Mouse (Mus musculus): ENCODE results near the gene Gm20388.

Gene Gm20388

GRCm38 (mm10) chr8:122883671-122884070, 2973.0 kb downstream of the Gm20388 start:
- no peak for DNase-seq (ENCODE audit: low spot score in 2 of 2)

DNA sequence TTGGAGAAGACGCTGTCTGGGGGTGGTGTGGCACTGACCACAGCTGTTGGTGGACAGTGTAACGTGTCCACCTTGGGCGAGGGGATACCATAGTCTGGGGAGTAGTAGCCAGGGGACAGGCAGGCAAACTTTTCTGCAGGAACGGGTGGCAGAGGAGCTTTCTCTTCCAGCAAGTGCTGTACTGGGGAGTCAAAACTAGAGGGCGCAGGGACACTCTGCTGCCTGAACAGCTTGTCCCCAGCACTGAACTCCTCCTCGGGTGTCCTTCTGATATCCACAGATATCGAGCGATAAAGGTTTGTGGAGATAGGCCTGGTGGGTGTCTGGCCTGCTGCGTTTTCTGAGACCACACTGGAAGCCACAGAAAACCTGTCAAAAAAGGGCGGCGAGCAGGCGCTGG, 2980.8 kb downstream of the Gm20388 start:
- DNase-seq (ENCODE audit: low spot score in 2 of 2) = no peak

- DNase-seq (ENCODE audit: low spot score in 2 of 2) = no peak
Observed at GRCm38 (mm10) chr8:122893451-122893850, 2982.8 kb downstream of the Gm20388 start.

GRCm38 (mm10) chr8:122896317-122896716, 2985.7 kb downstream of the Gm20388 start:
- no peak for DNase-seq (ENCODE audit: low spot score in 2 of 2)

GRCm38 (mm10) chr8:122897200-122897599, 2986.6 kb downstream of the Gm20388 start:
- no peak for DNase-seq (ENCODE audit: low spot score in 2 of 2)

GRCm38 (mm10) chr8:122898018-122898417, 2987.4 kb downstream of the Gm20388 start:
- no peak for DNase-seq (ENCODE audit: low spot score in 2 of 2)

GRCm38 (mm10) chr8:122898473-122898872, 2987.8 kb downstream of the Gm20388 start:
- no peak for DNase-seq (ENCODE audit: low spot score in 2 of 2)

GRCm38 (mm10) chr8:122899085-122899484, 2988.4 kb downstream of the Gm20388 start:
- no peak for DNase-seq (ENCODE audit: low spot score in 2 of 2)

GRCm38 (mm10) chr8:122901476-122901875, 2990.8 kb downstream of the Gm20388 start:
- DNase-seq (ENCODE audit: low spot score in 2 of 2) = no peak

- DNase-seq (ENCODE audit: low spot score in 2 of 2) = no peak
Observed at GRCm38 (mm10) chr8:122901892-122902515, 2991.4 kb downstream of the Gm20388 start.

DNA sequence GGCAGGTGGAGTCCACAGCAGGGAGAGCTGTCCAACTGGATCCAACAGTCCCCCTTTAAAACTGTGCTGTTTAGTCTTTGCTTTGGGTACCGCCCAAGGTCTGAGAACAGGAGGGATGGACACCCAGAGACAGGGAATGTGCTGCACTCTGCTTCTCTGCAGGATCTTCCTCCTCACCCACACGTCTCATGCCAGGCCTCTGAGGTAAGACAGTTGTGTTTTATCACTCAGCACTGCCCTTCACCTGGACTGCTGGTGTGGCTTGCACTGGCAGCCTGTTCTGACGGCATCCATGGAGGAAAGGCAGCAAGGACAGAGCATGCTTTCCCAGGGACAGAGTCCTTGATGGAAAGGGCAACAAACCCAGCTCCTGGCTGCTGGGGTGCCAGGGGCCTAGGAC, 2991.9 kb downstream of the Gm20388 start:
- DNase-seq (ENCODE audit: low spot score in 2 of 2) = no peak

DNA sequence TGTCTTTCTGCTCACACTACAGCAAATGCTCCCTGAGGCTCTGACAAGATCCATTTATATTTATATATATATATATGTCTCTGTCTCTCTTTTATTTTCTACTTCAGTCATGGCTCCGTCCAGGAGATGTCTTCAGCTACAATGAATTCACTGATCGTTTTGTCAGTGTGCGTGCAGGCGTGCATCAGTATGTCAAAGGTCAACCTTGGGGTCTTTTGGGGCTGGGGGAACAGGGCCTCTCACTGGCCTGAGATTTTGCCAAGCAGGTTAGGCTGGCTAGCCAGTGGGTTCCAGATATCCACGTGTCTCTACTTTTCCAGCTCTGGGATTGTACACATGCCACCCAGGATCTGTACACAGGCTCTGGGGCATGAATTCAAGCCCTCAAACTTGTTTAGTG, 2992.4 kb downstream of the Gm20388 start:
- no peak for DNase-seq (ENCODE audit: low spot score in 2 of 2)

DNA sequence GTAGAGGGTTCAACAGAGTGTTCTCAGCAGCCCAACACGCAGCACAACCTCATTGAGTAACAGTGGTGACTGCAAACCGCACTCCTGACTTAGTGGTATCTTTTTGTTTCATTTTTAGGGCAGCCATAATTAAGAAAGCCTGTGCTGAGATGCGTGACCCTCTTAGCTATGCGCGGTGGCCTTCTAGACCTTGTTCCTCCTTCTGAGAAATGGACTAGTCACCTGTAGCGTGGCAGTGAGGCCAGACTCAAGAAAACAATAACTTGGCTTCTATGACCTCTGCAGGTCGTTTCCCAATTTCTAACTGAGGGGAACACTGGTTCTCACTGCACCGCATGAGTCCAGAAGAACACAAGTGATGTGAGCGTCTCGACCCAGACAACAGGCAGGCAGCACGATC, 2993.9 kb downstream of the Gm20388 start:
- no peak for DNase-seq (ENCODE audit: low spot score in 2 of 2)

GRCm38 (mm10) chr8:122905346-122905745, 2994.7 kb downstream of the Gm20388 start:
- DNase-seq (ENCODE audit: low spot score in 2 of 2) = no peak

DNA sequence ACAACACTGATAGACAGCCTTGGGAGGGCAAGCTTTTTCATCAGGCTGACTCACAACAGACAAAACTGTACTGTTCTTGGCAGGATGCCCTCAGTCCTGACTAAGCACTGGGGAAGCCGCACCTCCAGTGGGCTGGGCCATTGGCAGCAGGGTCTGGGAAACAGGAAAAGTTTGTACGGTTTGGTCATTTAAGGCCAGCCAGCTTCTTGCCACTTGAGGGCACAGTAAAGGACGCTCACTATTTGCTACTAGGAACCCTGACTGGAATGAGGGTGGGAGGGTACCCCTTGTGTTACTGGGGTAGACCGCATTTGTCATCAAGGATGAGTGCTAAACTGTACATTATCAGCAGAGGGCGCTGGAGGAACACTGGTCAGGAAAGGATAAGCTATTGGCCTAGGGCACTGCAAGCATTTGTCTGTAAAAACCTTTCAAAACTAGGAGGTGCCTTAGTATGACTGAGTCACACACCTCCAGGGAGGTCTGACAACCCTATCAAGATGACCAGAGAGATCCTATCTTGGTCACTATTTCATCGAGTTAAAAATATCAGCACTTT, 2995.9 kb downstream of the Gm20388 start:
- DNase-seq (ENCODE audit: low spot score in 2 of 2) = peak; percentile 72 to 85

DNA sequence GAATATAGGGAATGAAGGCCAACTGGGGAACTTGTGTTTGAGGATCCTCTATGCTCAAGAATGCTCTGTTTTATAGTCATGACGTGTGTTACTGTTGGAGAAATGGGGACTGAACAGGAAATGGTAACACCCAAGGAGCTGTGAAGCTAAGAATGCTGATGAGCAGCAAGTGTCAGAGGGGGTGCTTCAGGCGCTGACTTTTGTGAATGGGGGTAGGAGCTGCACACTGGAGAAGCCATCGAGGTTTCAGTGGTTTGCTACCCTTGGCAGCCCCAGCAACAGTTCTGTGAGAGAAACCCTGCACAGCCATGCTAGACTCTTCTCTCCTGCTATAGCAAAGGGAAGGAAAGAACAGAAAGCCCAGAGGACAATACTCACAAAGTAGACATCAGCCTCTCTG, 3001.5 kb downstream of the Gm20388 start:
- DNase-seq (ENCODE audit: low spot score in 2 of 2) = no peak

- no peak for DNase-seq (ENCODE audit: low spot score in 2 of 2)
Observed at GRCm38 (mm10) chr8:122912871-122913270, 3002.2 kb downstream of the Gm20388 start.

DNA sequence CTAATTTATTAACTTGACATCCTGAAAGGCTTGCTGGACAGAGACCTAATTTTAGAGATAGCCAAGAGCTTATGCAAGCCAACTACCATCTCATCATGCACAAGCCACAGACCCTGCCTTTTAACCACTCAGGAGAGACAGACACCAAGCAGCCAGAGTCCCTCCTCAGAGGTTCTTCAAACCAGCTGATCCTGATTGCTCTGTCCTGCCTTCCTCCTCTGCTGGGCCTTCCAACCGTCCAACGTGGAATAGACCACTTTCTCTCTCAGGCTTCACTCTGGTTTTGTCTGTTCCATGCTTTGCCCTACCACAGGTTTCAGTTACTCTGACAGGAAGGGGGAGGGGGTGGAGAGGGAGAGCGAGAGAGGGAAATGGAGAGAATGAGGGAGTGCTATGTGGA, 3006.1 kb downstream of the Gm20388 start:
- no peak for DNase-seq (ENCODE audit: low spot score in 2 of 2)

DNA sequence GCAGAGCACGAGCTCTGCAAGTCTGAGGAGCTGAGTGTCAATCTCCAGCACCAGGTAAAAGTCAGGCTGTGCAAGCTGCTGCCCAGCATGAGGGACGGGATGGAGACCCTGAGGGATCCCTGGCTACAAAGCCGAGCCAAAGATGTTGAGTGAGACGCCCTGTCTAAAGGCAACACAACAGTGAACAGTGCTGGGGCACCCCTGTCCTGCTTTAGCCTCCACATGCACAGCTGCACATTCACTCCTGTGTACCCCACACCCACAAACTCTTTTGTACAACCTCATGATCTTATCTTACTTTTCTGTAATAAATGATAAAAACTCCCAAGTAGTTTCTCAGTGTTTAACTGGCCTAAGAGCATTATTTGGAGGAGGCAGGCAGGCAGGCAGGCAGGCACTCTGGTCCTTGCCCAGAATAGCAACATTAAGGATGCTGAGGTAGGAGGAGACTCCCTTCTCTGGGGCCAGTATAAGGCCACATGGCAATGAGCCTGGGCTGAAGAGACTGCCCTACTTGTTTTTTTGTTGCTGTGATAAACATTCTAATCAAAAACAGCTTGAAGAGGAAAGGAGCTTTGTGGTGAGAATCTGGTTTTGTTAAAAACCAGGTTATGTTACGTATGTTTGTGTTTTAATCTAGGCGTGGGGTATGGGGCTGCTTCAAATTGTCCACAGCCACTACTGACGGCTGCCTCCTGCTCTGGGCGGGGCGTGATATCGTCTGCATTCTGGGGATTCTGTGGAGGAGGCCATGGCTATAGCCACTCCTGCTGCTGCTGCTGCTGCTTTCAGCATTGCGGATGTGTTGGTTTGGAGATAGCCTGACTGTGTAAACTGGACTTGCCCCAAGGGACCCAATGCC, 3007.1 kb downstream of the Gm20388 start:
- DNase-seq (ENCODE audit: low spot score in 2 of 2) = no peak

GRCm38 (mm10) chr8:122918438-122919107, 3007.9 kb downstream of the Gm20388 start:
- DNase-seq (ENCODE audit: low spot score in 2 of 2) = no peak

DNA sequence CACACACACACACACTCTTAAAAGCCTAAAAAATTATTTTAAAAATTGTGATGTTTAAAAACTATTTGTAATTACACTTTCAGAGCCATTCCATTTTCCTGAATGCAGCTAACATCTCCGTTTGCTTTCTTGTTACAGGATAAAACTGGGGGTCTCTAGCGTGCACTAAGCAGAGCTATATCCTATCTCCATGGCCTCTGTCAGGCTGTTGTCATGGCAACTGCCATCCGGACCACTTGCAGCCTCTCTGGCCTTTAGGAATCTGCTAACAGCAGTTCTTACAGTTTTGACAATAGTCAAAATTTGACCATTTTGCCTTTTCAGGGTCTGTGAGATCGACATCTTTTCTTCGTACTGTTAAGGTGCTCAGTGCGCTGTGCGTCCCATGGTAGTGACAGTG, 3010.2 kb downstream of the Gm20388 start:
- DNase-seq (ENCODE audit: low spot score in 2 of 2) = no peak

- no peak for DNase-seq (ENCODE audit: low spot score in 2 of 2)
Observed at GRCm38 (mm10) chr8:122922945-122923344, 3012.3 kb downstream of the Gm20388 start.
